Mouse (Mus musculus) adrenal gland, postnatal 10 days (tissue): ENCODE results near the gene Klhl30. TPM values are rescaled to one million over a fixed set of nuclear protein-coding genes. Genes with fewer than 3 reads are reported as not detected.

ENCODE experiments used
- total RNA-seq, 2 experiments: library from RNA; stranded (reverse); gene quantifications; 2 replicates each; pipeline ENCODE4 v1.2.3; 2021

Klhl30 gene
- total RNA-seq, 2 experiments from 2014 or later, result 2.1 to 5.8 TPM

Other genes with a start within 250 kb of the Klhl30 start
- gene Rbm44, start 205.9 kb upstream of the Klhl30 start, total RNA-seq, result under 1 TPM; 0.21 to 0.30 TPM
- 10 to 100 TPM in 1 of 2 experiments, 1 to 10 TPM in 1; 8.3 to 11.3 TPM for gene Ramp1, start 171.2 kb upstream of the Klhl30 start, total RNA-seq
- 10 to 100 TPM; 59.2 to 61.7 TPM for gene Ube2f, start 100.7 kb upstream of the Klhl30 start, total RNA-seq
- 10 to 100 TPM; 22.8 to 23.4 TPM for gene Scly, start 52.7 kb upstream of the Klhl30 start, total RNA-seq
- under 1 TPM in 1 of 2 experiments, not detected in 1; 0.09 TPM for gene Espnl, start 28.9 kb upstream of the Klhl30 start, total RNA-seq
- 1 to 10 TPM; 1.0 to 2.2 TPM for gene Erfe, start 15.4 kb downstream of the Klhl30 start, total RNA-seq
- 10 to 100 TPM; 82.9 to 83.7 TPM for gene Ilkap, start 47.8 kb downstream of the Klhl30 start, total RNA-seq
- gene Hes6, start 63.0 kb downstream of the Klhl30 start, total RNA-seq, result 100 to 1,000 TPM in 1 of 2 experiments, 10 to 100 TPM in 1; 49.5 to 137 TPM
- gene Per2, start 108.3 kb downstream of the Klhl30 start, total RNA-seq, result 10 to 100 TPM; 15.6 to 37.9 TPM
- 1 to 10 TPM; 8.0 to 9.1 TPM for gene Traf3ip1, start 143.6 kb downstream of the Klhl30 start, total RNA-seq
- 10 to 100 TPM; 18.3 to 19.9 TPM for gene Asb1, start 189.5 kb downstream of the Klhl30 start, total RNA-seq